Mouse (Mus musculus) CH12F3 (cell line): ENCODE data around the gene Nubp1.

Source experiments
- in situ Hi-C: fragments of 300-500 bp; cut with MboI; formaldehyde crosslinking; loops from 2 replicates; pipeline ENCODE4 v1.14.3; 2020; ENCODE audit warnings: low sequenced_read_pairs

The Nubp1 gene

GRCm38 (mm10) chr16:10411764-10412746 lies at the start of gene Nubp1:
Nubp1 (plus strand) TSS chr16:10411948.
- in situ Hi-C loops = no loop called here

- in situ Hi-C loops = no loop called here
These were observed 48.7 kb upstream of the Nubp1 start for GRCm38 (mm10) chr16:10363061-10363460.

DNA sequence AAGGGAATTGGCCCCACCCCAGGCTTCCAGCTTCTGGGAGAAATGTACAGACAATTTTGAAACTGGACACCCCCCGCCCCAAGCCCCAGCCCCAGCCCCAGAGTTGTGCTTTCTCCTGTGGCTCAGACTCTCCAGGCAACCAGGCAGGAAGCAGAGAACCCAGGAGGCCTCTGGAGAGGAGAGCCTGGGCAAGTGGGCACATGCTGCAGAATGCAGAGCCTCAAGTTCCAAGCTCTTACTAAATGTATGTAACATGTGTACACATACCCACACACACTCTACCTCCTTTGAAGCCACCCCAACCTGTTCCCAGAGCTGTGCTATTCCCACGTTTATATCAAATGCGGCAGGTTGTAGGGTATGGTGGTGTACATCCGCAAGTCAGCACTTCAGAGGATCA lies 46.0 kb upstream of the Nubp1 start:
- in situ Hi-C loops = no loop called here

GRCm38 (mm10) chr16:10366240-10367217 lies 45.2 kb upstream of the Nubp1 start:
- in situ Hi-C loops = no loop called here

- in situ Hi-C loops = no loop called here
These were observed 42.2 kb upstream of the Nubp1 start for GRCm38 (mm10) chr16:10369468-10369934.

- in situ Hi-C loops = no loop called here
These were observed 41.8 kb upstream of the Nubp1 start for GRCm38 (mm10) chr16:10369996-10370395.

- in situ Hi-C loops = no loop called here
These were observed 39.4 kb upstream of the Nubp1 start for GRCm38 (mm10) chr16:10372372-10372771.

- in situ Hi-C loops = no loop called here
These were observed 37.3 kb upstream of the Nubp1 start for GRCm38 (mm10) chr16:10374254-10375011.

- in situ Hi-C loops = no loop called here
These were observed 34.5 kb upstream of the Nubp1 start for GRCm38 (mm10) chr16:10377286-10377685.

DNA sequence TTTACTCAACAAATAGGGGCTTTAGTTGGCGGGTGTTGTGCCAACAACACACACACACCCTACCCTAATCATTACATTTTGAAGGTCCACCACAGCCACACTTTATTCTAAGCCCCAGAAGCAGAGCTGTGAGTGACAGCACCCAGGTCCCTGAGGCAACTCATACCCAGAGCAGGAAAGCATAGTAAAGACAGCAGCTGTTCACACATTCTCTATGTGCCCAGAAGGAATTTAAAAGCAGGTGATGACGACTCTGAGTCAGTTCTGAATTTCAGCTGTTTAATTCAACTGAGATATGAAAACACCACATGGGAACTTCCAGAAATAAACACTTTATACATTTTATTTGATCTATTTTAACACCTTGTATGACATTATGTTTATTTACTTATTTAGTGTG lies 32.2 kb upstream of the Nubp1 start:
- in situ Hi-C loops = no loop called here

DNA sequence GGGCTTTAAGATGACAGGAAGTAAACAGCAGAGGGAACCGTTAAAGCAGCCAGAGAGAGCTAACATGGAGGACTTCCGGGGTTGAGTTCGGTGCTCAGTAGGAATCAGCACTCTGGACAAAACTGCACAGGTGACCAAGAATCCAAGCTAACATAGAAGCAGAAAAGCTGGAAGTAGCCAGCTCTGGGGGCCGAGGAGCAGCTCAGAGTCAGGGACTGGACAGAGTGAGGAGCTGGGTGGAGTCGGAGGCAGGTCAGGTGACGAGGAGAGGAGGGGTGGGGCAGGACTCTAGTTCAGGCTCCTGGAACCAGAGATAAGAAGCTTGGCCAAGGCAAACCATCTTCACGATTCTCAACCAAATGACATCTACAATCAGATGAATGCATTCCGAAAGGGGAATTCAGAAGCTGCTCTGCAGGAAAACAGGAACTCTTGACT lies 27.7 kb upstream of the Nubp1 start:
- in situ Hi-C loops = no loop called here

- in situ Hi-C loops = no loop called here
These were observed 27.2 kb upstream of the Nubp1 start for GRCm38 (mm10) chr16:10384544-10384943.

DNA sequence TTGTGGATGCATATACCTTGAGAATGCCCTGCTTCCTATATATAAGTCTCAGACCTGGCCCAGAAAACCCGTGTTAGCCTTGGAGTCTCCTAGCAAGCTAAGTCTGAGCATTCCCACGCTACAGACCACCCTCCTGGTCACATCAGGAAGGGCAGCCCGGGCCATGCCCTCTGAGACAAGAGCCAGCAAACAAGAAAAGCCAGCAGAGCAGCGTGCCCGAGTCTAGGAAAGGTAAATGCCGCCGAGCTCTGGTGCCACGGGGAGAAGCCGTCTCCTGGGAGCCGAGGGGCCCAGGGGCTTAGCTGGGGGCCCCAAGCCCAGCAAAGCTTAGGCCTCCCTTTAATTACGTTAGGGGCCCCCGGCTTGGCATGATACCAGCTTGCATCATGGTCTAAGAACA lies 26.5 kb upstream of the Nubp1 start:
- in situ Hi-C loops = no loop called here

DNA sequence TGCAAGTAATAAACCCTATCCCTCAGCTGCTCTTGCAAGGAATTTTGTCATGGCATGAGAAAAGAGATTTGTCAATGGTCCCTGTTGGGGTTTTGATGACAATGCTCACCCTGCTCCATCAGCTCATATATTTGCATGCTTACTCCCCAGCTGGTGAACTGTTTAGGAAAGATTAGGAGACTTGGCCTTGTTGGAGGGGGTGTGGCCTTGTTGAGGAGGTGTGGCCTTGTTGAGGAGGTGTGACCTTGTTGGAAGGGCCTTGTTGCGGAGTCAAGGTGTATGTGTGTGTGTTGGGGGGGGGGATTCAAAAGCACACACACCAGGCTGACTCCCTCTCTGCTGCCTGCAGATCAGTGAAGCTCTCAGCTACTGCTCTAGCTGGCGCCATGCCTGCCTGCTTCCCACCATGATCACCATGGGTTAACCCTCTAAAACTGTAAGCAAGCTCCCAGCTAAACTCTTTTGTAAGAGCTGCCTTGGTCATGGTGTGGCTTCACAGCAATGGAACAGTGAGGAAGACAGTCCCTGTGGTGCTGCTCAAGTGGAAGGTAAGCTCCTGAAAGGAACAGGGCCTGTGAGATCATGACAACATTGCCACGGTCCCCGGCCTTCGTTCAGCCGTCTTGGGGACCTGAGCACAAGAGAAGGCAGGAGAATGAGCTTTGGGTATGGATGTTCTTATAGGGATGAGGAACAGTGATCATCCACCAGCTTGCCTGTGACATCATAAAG lies 22.9 kb upstream of the Nubp1 start:
- in situ Hi-C loops = no loop called here

GRCm38 (mm10) chr16:10392587-10392986 lies 19.2 kb upstream of the Nubp1 start:
- in situ Hi-C loops = loop anchor here (10.0 kb wide), 1 partner anchor 108 kb away; no protein-coding TSS in a partner anchor

- in situ Hi-C loops = loop anchor here (10.0 kb wide), 1 partner anchor 110 kb away; no protein-coding TSS in a partner anchor
These were observed 16.8 kb upstream of the Nubp1 start, which contains the start of gene Tekt5 for GRCm38 (mm10) chr16:10394699-10395540. Tekt5 (minus strand) TSS chr16:10395490.

DNA sequence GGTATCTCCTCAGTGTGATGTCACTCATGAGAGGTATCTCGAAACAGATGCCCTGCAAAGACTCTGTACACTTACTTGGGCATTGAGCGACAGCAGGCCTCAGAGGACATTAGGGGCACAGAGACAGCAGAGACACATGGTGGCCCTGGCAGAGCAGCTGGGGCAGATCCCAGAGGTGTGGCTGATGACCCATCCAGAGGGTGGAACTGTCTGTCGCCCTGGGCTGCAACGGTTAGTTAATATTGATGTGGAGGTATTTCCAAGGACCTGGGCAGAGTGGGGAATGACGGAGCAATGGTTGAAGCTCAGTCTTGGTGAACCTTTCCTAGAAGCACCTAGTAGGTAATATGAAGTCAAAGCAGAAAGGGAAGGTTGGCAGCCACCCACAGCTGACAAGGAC lies 13.0 kb upstream of the Nubp1 start:
- in situ Hi-C loops = loop anchor here (10.0 kb wide), 1 partner anchor 114 kb away; no protein-coding TSS in a partner anchor

DNA sequence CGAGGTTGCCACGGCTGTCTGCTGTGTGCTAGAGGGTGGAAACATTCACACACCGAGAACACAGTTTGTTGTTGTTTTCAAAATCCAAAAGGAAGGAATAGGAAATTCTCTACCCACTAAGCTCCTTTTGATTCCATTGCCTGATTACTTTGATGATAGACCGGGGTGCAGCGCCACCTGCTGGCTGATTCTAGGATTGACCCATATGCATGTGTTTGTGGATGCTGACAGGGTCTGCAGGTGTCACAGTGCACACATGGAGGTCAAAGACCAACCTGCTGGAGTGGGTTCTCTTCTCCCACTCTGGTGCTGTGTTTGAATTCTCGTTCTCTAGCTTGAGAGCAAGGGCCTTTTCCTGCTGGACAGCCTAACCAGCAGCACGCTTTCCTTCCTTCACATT lies 12.6 kb upstream of the Nubp1 start:
- in situ Hi-C loops = loop anchor here (10.0 kb wide), 1 partner anchor 114 kb away; no protein-coding TSS in a partner anchor
